Mouse (Mus musculus) embryo, embryonic 9.5 days (tissue): ENCODE results near the gene Vwa1.
A peak's percentile ranks its signal among the peaks of the same experiment; 100 is the strongest.

Source experiments
- DNase-seq: peaks from one replicate; pipeline ENCODE4 v3.0.0-alpha.2; 2017; ENCODE audit errors: extremely low spot score

The Vwa1 gene

GRCm38 (mm10) chr4:155780895-155781294, 6.4 kb upstream of the Vwa1 start:
- DNase-seq, result no peak

GRCm38 (mm10) chr4:155779498-155779897, 5.0 kb upstream of the Vwa1 start:
- no peak for DNase-seq

GRCm38 (mm10) chr4:155777816-155778215, 3.3 kb upstream of the Vwa1 start:
- DNase-seq, result no peak

GRCm38 (mm10) chr4:155776704-155777335, 2.3 kb upstream of the Vwa1 start:
- peak; percentile 88 for DNase-seq

DNA sequence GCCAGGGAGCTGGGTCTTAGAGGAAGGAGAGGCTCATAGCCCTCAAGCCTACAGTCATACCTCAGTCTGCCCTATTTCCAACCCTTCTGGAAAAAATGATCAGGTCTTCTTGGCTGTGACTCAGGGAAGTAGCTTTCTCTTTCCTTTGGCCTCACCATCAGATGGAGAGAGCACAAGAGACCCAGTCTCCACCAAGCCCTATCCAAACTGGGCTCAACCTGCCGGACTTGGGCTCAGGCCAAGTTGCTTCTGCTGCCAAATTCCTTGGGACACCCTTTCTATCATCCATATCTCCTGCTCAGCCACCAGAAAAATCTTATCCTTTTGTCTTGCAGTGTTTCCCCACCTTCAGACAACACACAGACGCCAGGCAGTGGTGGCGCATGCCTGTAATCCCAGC, 1.4 kb upstream of the Vwa1 start:
- no peak for DNase-seq

GRCm38 (mm10) chr4:155774971-155775740, 658 bp upstream of the Vwa1 start:
- no peak for DNase-seq

DNA sequence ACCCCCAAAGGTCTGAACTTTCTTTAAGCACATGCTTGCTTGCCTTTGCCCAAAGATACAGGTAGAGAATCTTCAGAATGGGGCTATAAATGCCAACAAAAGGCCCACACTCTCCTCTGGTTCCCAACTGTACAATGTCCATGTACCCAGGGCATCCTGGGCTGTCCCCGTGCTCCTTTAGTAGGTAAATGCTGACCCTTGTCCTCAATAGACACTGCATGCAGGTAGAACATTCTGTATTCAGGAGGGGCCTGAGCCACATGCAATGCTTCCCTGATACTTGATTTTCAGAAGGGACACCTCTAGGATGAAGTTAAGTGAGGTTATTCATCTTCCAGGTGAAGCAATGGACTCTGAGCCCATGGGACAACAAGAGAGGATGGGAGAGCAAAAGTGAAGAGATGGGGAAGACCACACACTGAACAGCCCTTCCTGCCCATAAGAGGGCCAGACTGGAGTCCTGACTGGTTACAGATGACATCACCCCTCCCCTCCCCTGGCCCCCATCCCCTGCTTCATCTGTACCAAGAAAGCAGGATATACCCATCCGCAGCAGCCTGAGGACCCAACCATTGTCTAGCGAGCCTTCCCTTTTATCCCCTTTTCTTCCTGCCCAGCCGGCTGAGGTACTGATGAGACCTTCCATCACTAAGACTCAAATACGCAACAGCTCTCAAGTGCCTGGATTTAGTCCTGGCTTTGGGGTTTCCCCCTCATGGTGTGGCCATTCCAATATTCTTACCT, 991 bp downstream of the Vwa1 start:
- no peak for DNase-seq

GRCm38 (mm10) chr4:155772786-155773185, 1.7 kb downstream of the Vwa1 start:
- no peak for DNase-seq

- DNase-seq, result no peak
Measured at GRCm38 (mm10) chr4:155771706-155772105, 2.8 kb downstream of the Vwa1 start.

GRCm38 (mm10) chr4:155770626-155771025, 3.9 kb downstream of the Vwa1 start:
- no peak for DNase-seq

- DNase-seq, result peak; percentile 91
Measured at GRCm38 (mm10) chr4:155769880-155770512, 4.5 kb downstream of the Vwa1 start.

DNA sequence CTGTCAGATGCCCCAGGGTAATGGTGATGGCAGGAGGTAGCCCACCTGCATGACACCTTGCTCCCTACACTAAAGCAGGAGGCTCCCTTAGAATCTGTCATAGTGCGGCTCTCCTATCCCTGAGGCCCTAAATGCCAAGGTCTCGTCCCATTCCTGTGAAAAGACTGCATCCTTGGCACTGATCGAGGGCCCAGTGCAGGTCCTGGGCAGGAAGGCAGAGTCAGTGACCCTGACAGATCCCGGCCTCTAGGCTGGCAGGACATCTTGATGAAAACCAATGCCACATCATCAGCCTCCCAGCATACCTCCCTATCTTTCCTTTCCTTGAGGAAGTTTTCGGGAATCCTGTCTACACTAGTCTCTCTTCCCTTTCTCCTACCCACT, 5.0 kb downstream of the Vwa1 start:
- no peak for DNase-seq

DNA sequence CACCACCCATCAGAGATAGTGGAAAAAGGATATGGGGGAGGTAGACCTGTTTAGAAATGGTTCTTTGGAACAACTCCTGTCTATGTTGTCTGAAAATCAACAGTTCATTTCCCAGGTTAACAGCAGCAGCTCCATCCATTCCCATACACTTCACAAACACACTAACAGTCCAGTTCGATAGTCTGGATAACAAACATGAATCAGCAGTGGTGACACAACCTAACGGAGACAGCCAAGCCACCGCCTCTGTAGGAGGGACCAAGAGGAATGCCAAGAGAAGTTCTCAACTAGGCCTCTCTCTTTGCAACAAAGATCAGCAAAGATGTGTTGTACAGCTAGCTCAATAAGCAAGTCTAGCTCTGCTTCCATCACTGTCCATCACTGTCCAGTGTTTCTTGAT, 12.1 kb downstream of the Vwa1 start:
- no peak for DNase-seq

DNA sequence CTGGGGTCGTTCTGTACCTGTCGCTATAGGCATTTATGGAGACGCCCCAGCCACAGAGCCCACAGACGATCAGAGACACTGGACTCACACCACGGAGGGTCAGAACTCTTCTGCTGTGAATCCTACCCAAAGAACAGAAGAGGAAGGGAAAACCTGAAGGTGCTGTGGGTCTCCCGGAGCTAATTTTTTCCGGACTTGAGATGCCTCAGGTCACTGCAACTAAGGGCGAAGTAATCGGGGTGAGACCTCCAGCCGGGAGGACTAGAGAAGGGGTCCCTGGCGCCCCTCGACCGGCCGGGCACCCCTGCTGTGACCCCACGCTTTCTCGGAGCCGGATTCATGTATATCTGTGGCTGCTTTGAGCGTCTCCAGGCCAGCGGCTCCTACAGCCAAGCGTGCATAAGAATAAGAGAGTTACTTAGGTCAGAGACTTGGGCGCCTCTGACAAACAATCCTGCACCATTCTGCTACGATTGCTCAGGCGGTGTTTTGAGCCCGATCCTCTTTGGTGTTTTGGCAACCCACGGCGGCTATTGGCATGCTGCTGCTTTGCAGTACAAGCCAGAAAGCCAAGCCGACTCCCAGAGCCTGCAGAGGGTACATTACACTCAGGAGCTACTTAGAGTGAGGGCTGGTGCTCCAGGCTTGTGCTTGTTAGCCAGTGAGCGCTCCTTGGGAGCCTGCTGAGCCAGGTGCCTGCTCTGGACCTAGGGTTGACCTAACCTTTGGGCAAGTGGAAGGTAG, 13.0 kb downstream of the Vwa1 start:
- DNase-seq, result no peak

DNA sequence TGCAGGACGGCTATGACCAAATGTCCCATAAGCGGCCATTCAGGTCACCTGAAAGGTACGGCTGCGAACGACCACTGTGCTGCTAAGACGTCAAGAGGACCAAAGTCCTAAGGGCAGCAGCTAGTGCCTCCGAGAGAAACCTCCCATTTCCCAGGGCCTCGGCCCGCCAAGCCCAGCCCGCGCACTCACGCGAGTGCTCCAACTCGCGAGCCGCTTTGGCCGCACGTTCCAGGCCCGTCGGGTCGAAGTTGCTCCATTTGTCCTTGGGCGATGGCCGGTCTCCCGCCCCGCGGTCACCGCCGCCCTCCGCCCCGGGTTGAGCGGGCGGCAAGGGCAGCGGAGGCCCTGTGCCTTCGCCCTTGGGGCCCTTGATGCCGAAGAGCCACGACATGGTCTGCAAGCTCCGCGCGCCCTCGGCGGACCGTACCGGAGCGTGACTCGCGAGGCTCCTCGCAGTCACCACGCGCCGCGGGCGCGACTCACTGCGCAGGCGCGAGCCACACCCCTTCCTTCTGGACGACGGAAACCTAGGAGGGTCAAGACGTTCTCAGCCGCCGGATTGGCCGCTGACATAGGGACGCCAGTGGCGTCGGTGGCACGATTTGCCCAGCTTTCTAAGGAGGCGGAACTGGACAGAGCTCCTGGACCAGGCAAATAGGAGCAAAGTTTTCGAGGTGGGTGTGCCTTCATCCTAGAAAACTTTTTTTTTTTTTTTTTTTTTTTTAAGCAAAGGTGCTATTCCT, 13.7 kb downstream of the Vwa1 start, which contains the start of gene Atad3a:
Atad3a (minus strand) TSS at position 481 of the 743 bp plus-strand sequence.
- peak; percentile 96 for DNase-seq

DNA sequence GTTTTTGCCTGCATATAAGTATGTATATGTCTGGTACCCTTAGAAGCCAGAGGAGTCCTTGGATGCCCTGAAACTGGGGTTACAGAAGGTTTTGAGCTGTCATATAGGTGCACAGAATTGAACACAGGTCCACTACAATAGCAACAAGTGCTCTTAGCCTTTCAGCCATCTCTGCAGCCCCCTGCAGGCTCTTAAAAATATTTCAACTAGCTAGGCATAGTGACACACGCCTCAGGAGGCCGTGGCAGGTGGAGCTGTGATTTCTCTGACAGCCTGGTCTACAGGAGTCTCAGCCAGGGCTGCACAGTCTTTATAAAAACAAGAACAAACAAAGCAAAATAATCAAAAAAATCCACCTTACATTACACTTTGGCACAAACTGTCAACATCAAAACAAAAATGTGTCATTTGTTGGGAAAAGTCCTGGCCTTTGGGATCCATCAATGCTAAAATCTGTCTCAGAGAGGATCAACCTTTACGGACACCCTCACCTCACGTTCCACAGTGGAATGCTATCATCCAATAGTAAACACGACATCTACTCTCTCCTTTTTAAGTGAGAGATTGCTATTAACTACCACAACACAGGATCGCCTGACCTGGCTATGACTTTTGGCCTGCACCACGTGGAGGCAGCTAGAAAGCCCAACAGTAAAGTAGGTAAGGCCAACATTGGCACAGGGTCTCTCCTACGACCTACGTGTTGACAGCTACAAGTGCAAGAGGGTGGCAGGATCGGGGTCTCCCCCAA, 14.5 kb downstream of the Vwa1 start:
- no peak for DNase-seq

- DNase-seq, result no peak
Measured at GRCm38 (mm10) chr4:155757011-155757410, 17.5 kb downstream of the Vwa1 start.

DNA sequence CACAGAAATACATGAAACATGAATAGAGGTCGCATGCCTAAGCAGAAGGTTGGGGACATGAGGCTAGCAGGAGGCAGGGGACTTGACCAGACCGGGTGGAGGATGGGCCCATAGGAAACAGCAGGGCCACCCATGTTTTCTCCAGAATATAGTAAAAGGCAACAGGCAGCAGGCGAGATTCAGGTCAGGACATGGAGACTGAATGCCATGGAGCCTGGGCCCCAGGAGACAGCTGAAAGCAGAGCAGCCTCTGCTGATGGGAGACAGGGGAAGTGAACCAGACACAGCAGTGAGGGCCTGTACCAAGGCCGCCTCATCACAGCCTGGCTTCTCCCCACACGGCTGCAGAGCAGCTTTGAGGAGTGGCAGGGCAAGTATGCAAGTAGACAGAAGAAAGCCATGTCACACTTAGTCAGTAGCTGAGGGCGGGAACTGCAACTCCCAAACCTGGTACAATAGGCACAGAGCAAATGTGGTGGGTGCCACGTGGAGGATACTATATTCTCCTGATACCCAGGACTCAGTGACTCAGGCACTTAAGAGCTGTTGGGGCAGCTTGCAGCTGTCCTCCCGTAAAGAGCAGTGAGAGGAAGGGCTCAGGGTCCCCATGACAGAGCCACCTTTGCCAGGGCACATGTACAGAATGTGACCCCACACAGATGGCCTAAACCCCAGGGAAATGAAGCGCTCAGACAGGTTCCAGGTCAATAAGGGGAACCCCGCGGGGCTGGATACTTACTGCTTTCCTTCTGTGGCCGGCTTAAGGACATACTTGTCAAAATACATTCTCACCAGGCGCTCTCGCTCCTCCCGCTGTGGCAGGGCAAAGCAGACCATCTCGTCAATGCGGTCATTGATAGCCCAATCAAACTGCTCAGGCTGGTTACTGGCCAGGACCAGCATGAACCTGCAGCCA, 27.7 kb downstream of the Vwa1 start:
- no peak for DNase-seq

- DNase-seq, result no peak
Measured at GRCm38 (mm10) chr4:155746036-155746548, 28.4 kb downstream of the Vwa1 start.
